Mouse (Mus musculus): ENCODE data around the gene Srsf12. TPM values are rescaled to one million over a fixed set of nuclear protein-coding genes. Genes with fewer than 3 reads are reported as not detected.

Gene Srsf12
- total RNA-seq, 1 experiment = 2.9 TPM

DNA sequence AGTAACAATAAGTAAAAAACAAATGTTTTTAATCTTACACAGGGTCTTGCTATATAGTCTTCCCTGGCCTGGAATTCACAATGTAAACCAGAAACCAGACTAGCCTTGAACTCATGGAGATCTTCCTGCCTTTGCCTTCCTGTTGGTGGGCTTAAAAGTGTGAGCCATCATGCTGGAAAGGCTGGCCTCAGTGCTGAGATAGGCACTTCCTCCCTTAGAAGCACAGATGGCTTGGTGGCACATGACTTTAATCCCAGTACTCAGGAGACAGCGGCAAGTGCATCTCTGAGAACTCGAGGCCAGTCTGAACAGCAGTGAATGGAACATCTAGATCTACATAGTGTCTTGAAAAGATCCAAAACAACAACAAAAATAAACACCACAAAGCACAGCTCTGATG, 42.1 kb downstream of the Srsf12 start:
- H3K9ac ChIP-seq (ENCODE audit: insufficient read depth, low read depth, low read length, poor library complexity, severe bottlenecking) = no peak overlapping the region

DNA sequence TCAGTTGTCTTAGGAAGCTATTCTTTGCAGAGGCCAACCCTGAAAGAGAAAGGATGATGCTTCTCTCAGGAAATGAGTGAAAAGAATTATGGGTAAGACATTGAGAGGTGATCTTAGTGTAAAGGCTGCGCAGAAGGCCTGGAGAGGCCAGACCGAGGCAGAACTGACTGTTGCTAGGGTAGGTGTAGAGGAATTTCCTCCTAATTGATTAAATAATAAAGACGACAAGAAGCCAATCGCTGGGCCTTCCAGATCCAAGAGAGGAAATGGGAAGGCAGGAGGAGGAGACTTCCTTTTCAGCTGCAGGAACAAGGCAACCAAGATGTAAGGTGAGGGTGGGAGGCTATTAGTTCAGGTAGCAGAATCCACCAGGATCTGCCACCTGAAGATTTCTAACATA, 45.9 kb downstream of the Srsf12 start:
- no peak overlapping the region for H3K4me3 ChIP-seq (ENCODE audit: insufficient read depth in 1 of 2, low read depth in 1 of 2, low read length in 2 of 2, poor library complexity in 1 of 2, severe bottlenecking in 1 of 2)
- DNase-seq (ENCODE audit: low read depth, low spot score) = no peak
- H3K9me3 ChIP-seq (ENCODE audit: control insufficient read depth, insufficient read depth, low read depth, low read length) = no peaks in the 10 kb centered on the region
- no peak overlapping the region for H3K27ac ChIP-seq (ENCODE audit: insufficient read depth, low read depth, low read length, poor library complexity, severe bottlenecking)
- H3K9ac ChIP-seq (ENCODE audit: insufficient read depth, low read depth, low read length, poor library complexity, severe bottlenecking) = no peak overlapping the region
- in situ Hi-C loops (cut with MboI; ENCODE audit: low sequenced_read_pairs in 2 of 2, unreplicated experiment in 2 of 2) = no loop called here
- TF ChIP-seq MAFK (IDR thresholded peaks at IDR 0.05; ENCODE audit: insufficient read depth, low read depth, low read length) (no peak), CHD2 (IDR thresholded peaks at IDR 0.05; ENCODE audit: low read depth, low read length) (no peak), ZNF384 (IDR thresholded peaks at IDR 0.05; ENCODE audit: low read depth, low read length) (no peak), HCFC1 (IDR thresholded peaks at IDR 0.05; ENCODE audit: borderline replicate concordance, insufficient read depth, low read length) (no peak), ZC3H11A (IDR thresholded peaks at IDR 0.05; ENCODE audit: borderline replicate concordance, low read depth, low read length) (no peak)
- H3K36me3 ChIP-seq (ENCODE audit: control insufficient read depth, insufficient read depth, low read length, poor library complexity, severe bottlenecking) = no peaks in the 10 kb centered on the region
- H3K4me1 ChIP-seq (ENCODE audit: control insufficient read depth in 2 of 2, insufficient read depth in 2 of 2, low read length in 2 of 2, poor library complexity in 1 of 2) = peaks cover 0 to 9% of the 10 kb centered on the region in 2 experiments; a peak in 3 of 4 replicates

More for the DNA sequence above, 42.1 kb downstream of the Srsf12 start:
- in situ Hi-C loops (cut with MboI; ENCODE audit: low sequenced_read_pairs in 2 of 2, unreplicated experiment in 2 of 2) = no loop called here
- TF ChIP-seq ZC3H11A (IDR thresholded peaks at IDR 0.05; ENCODE audit: borderline replicate concordance, low read depth, low read length) (no peak), HCFC1 (IDR thresholded peaks at IDR 0.05; ENCODE audit: borderline replicate concordance, insufficient read depth, low read length) (no peak), CHD2 (IDR thresholded peaks at IDR 0.05; ENCODE audit: low read depth, low read length) (no peak), ZNF384 (IDR thresholded peaks at IDR 0.05; ENCODE audit: low read depth, low read length) (no peak), MAFK (IDR thresholded peaks at IDR 0.05; ENCODE audit: insufficient read depth, low read depth, low read length) (no peak)
- Histone ChIP-seq H3K27ac (ENCODE audit: insufficient read depth, low read depth, low read length, poor library complexity, severe bottlenecking) (no peak overlapping the region), H3K36me3 (ENCODE audit: control insufficient read depth, insufficient read depth, low read length, poor library complexity, severe bottlenecking) (peaks cover 2% of the 10 kb centered on the region), H3K4me1 (ENCODE audit: control insufficient read depth in 2 of 2, insufficient read depth in 2 of 2, low read length in 2 of 2, poor library complexity in 1 of 2) (peaks cover 7% of the 10 kb centered on the region in 2 experiments; a peak in 3 of 4 replicates), H3K9me3 (ENCODE audit: control insufficient read depth, insufficient read depth, low read depth, low read length) (no peaks in the 10 kb centered on the region), H3K4me3 (ENCODE audit: insufficient read depth in 1 of 2, low read depth in 1 of 2, low read length in 2 of 2, poor library complexity in 1 of 2, severe bottlenecking in 1 of 2) (no peak overlapping the region)
- no peak for DNase-seq (ENCODE audit: low read depth, low spot score)

DNA sequence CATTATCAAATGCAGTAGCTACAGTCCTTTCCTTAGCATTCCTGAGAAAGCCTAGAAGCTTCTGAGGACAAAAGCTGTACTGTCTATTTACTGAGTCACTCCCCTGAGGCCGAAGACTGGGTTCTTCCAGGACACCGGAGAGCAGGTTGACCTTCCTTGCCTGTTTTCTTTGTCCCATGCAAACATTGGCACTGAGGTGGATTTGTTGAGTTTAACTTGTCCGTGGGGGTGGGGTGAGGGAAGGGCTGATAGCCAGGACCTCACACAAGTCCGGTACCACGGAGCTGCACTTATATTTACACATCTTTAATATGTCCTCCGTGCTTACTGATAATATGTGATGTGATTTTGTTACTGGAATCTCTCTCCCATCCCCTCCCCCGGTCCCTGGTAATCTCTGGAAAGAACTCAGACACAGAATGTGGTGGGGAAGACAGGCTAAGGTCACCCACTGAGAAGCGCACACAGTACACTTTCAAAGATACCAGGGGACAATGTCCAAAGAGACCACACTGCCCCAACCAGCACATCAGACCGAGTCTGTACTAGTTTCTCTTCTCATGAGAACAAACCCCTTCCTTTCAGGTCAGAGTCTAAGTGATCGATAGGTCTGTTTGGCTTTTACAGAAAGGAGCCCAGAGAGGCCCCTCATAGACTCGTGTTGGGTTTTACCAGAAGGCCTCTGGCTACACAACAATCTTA, 48.6 kb downstream of the Srsf12 start:
- H3K4me1 ChIP-seq (ENCODE audit: control insufficient read depth in 2 of 2, insufficient read depth in 2 of 2, low read length in 2 of 2, poor library complexity in 1 of 2) = peaks cover 0 to 8% of the 10 kb centered on the region in 2 experiments; a peak in 2 of 4 replicates
- no peak overlapping the region for H3K9ac ChIP-seq (ENCODE audit: insufficient read depth, low read depth, low read length, poor library complexity, severe bottlenecking)
- DNase-seq (ENCODE audit: low read depth, low spot score) = no peak
- no peak overlapping the region for H3K27ac ChIP-seq (ENCODE audit: insufficient read depth, low read depth, low read length, poor library complexity, severe bottlenecking)
- in situ Hi-C loops (cut with MboI; ENCODE audit: low sequenced_read_pairs in 2 of 2, unreplicated experiment in 2 of 2) = no loop called here
- TF ChIP-seq HCFC1 (IDR thresholded peaks at IDR 0.05; ENCODE audit: borderline replicate concordance, insufficient read depth, low read length) = no peak
- TF ChIP-seq CHD2 (IDR thresholded peaks at IDR 0.05; ENCODE audit: low read depth, low read length) = no peak
- no peak for TF ChIP-seq MAFK (IDR thresholded peaks at IDR 0.05; ENCODE audit: insufficient read depth, low read depth, low read length)
- no peak for TF ChIP-seq ZC3H11A (IDR thresholded peaks at IDR 0.05; ENCODE audit: borderline replicate concordance, low read depth, low read length)
- no peak for TF ChIP-seq ZNF384 (IDR thresholded peaks at IDR 0.05; ENCODE audit: low read depth, low read length)
- no peaks in the 10 kb centered on the region for H3K36me3 ChIP-seq (ENCODE audit: control insufficient read depth, insufficient read depth, low read length, poor library complexity, severe bottlenecking)
- no peak overlapping the region for H3K4me3 ChIP-seq (ENCODE audit: insufficient read depth in 1 of 2, low read depth in 1 of 2, low read length in 2 of 2, poor library complexity in 1 of 2, severe bottlenecking in 1 of 2)
- H3K9me3 ChIP-seq (ENCODE audit: control insufficient read depth, insufficient read depth, low read depth, low read length) = no peaks in the 10 kb centered on the region

DNA sequence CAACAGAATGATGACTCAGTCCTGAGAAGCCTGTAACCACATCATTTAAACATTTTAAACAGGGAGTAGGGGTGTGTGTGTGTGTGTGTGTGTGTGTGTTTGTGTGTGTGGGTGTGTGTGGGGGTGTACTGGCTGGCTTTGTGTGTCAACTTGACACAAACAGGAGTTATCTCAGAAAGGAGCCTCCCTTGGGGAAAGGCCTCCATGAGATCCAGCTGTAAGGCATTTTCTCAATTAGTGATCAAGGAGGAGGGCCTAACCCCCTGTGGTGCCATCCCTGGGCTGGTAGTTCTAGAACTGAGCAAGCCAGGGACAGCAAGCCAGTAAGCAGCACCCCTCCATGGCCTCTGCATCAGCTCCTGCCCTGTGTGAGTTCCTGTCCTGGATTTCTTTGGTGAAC, 51.5 kb downstream of the Srsf12 start:
- Histone ChIP-seq H3K4me3 (ENCODE audit: insufficient read depth in 1 of 2, low read depth in 1 of 2, low read length in 2 of 2, poor library complexity in 1 of 2, severe bottlenecking in 1 of 2) (no peak overlapping the region), H3K9ac (ENCODE audit: insufficient read depth, low read depth, low read length, poor library complexity, severe bottlenecking) (no peak overlapping the region), H3K9me3 (ENCODE audit: control insufficient read depth, insufficient read depth, low read depth, low read length) (no peaks in the 10 kb centered on the region), H3K36me3 (ENCODE audit: control insufficient read depth, insufficient read depth, low read length, poor library complexity, severe bottlenecking) (no peaks in the 10 kb centered on the region), H3K27ac (ENCODE audit: insufficient read depth, low read depth, low read length, poor library complexity, severe bottlenecking) (no peak overlapping the region), H3K4me1 (ENCODE audit: control insufficient read depth in 2 of 2, insufficient read depth in 2 of 2, low read length in 2 of 2, poor library complexity in 1 of 2) (peaks cover 0 to 8% of the 10 kb centered on the region in 2 experiments; a peak in 3 of 4 replicates)
- TF ChIP-seq MAFK (IDR thresholded peaks at IDR 0.05; ENCODE audit: insufficient read depth, low read depth, low read length) (no peak), HCFC1 (IDR thresholded peaks at IDR 0.05; ENCODE audit: borderline replicate concordance, insufficient read depth, low read length) (no peak), ZC3H11A (IDR thresholded peaks at IDR 0.05; ENCODE audit: borderline replicate concordance, low read depth, low read length) (no peak), CHD2 (IDR thresholded peaks at IDR 0.05; ENCODE audit: low read depth, low read length) (no peak), ZNF384 (IDR thresholded peaks at IDR 0.05; ENCODE audit: low read depth, low read length) (no peak)
- in situ Hi-C loops (cut with MboI; ENCODE audit: low sequenced_read_pairs in 2 of 2, unreplicated experiment in 2 of 2) = no loop called here
- no peak for DNase-seq (ENCODE audit: low read depth, low spot score)
